Mouse (Mus musculus) lung, embryonic 14.5 days (tissue): Measurements from ENCODE around the gene Hspa12a. TPM values are rescaled to one million over a fixed set of nuclear protein-coding genes. Genes with fewer than 3 reads are reported as not detected.

Source experiments
- ATAC-seq: fragments of 200-750 bp; cut with Nextera tagmentation; 2 replicates; pipeline ENCODE4 v1.8.0; 2017; ENCODE audit warnings: mild to moderate bottlenecking, moderate TSS enrichment, moderate library complexity; ENCODE audit not compliant: insufficient read depth
- DNase-seq: peaks from one replicate; pipeline ENCODE4 v3.0.0-alpha.2; 2015
- H3K27ac ChIP-seq: fragments of 300-500 bp; sonication (generic); 2 replicates; pipeline ENCODE4 v1.5.1; 2014; ENCODE audit warnings: low read depth, mild to moderate bottlenecking, moderate library complexity
- H3K27me3 ChIP-seq: fragments of 300-500 bp; sonication (generic); 2 replicates; pipeline ENCODE4 v1.6.1; 2014; ENCODE audit warnings: low read length, control low read depth; ENCODE audit not compliant: insufficient read depth
- H3K36me3 ChIP-seq: fragments of 300-500 bp; sonication (generic); 2 replicates; pipeline ENCODE4 v1.6.1; 2014; ENCODE audit warnings: control low read depth; ENCODE audit not compliant: insufficient read depth
- H3K4me1 ChIP-seq: fragments of 300-500 bp; sonication (generic); 2 replicates; pipeline ENCODE4 v1.6.1; 2014; ENCODE audit warnings: antibody characterized with exemption, control low read depth; ENCODE audit not compliant: insufficient read depth
- H3K4me2 ChIP-seq: fragments of 300-500 bp; sonication (generic); 2 replicates; pipeline ENCODE4 v1.6.1; 2014; ENCODE audit warnings: mild to moderate bottlenecking
- H3K4me3 ChIP-seq: fragments of 300-500 bp; sonication (generic); 2 replicates; pipeline ENCODE4 v1.5.1; 2014; ENCODE audit warnings: low read depth, low read length
- H3K9ac ChIP-seq: fragments of 300-500 bp; sonication (generic); 2 replicates; pipeline ENCODE4 v1.6.1; 2014
- H3K9me3 ChIP-seq: fragments of 300-500 bp; sonication (generic); 2 replicates; pipeline ENCODE4 v1.6.1; 2016; ENCODE audit warnings: low read depth, low read length, control low read depth
- CTCF ChIP-seq: IDR thresholded peaks from 2 replicates; pipeline ENCODE4 v1.5.1; 2016; ENCODE audit warnings: antibody characterized with exemption, low read depth
- WGBS: fragments of 180-500 bp; shearing (Covaris S2); extraction: QIAGEN DNeasy Blood & Tissue Kit; methylation state at CpG from one replicate; pipeline ENCODE4 v1.1.7; 2014; 5-methylcytosine and 5-hydroxymethylcytosine counted together
- polyA plus RNA-seq: library from polyadenylated mRNA; unstranded; fragments of >200 nt; fragmentation: Nextera tagmentation; extraction: Ambion mirVana; gene quantifications from 2 replicates; pipeline ENCODE4 v1.2.1, GENCODE M21; 2014

The Hspa12a gene
- polyA plus RNA-seq, 1 experiment from 2014 or later, result 3.9 TPM

GRCm38 (mm10) chr19:58974126-58974525 lies 30.7 kb upstream of the Hspa12a start:
- no peak overlapping the region for H3K27ac ChIP-seq
- ATAC-seq, result no peak
- H3K36me3 ChIP-seq, result no peaks in the 10 kb centered on the region
- H3K27me3 ChIP-seq, result no peaks in the 10 kb centered on the region
- DNase-seq, result no peak
- TF ChIP-seq CTCF, result no peak
- no peak overlapping the region for H3K4me3 ChIP-seq
- WGBS, result 87% methylated on average over 8 of the region's 8 CpGs
- no peaks in the 10 kb centered on the region for H3K4me1 ChIP-seq
- H3K4me2 ChIP-seq, result no peak overlapping the region
- no peak overlapping the region for H3K9ac ChIP-seq
- H3K9me3 ChIP-seq, result no peaks in the 10 kb centered on the region

GRCm38 (mm10) chr19:58970826-58971225 lies 27.4 kb upstream of the Hspa12a start:
- no peak overlapping the region for H3K9ac ChIP-seq
- no peak overlapping the region for H3K27ac ChIP-seq
- WGBS, result 63% methylated on average over 13 of the region's 13 CpGs
- no peaks in the 10 kb centered on the region for H3K9me3 ChIP-seq
- no peak overlapping the region for H3K4me2 ChIP-seq
- no peak overlapping the region for H3K4me3 ChIP-seq
- H3K4me1 ChIP-seq, result no peaks in the 10 kb centered on the region
- no peak for ATAC-seq
- no peaks in the 10 kb centered on the region; the same call in 1 of the 2 replicates for H3K27me3 ChIP-seq
- DNase-seq, result no peak
- no peak for TF ChIP-seq CTCF
- no peaks in the 10 kb centered on the region for H3K36me3 ChIP-seq

- DNase-seq, result no peak
- no peak overlapping the region for H3K27ac ChIP-seq
- no peaks in the 10 kb centered on the region for H3K36me3 ChIP-seq
- no peak for TF ChIP-seq CTCF
- peak overlapping the region; percentile 6; the same call in 1 of the 2 replicates for H3K4me2 ChIP-seq
- no peaks in the 10 kb centered on the region for H3K9me3 ChIP-seq
- no peak overlapping the region for H3K4me3 ChIP-seq
- no peak overlapping the region for H3K9ac ChIP-seq
- ATAC-seq, result no peak
- H3K4me1 ChIP-seq, result no peaks in the 10 kb centered on the region
- H3K27me3 ChIP-seq, result no peaks in the 10 kb centered on the region; the same call in 1 of the 2 replicates
- WGBS, result 17% methylated on average over 15 of the region's 15 CpGs
Measured at GRCm38 (mm10) chr19:58968731-58969506, 25.5 kb upstream of the Hspa12a start.

- no peak for TF ChIP-seq CTCF
- no peak overlapping the region for H3K27ac ChIP-seq
- DNase-seq (no peak), ATAC-seq (no peak)
- no peaks in the 10 kb centered on the region for H3K36me3 ChIP-seq
- no peaks in the 10 kb centered on the region for H3K9me3 ChIP-seq
- H3K4me1 ChIP-seq, result no peaks in the 10 kb centered on the region
- no peak overlapping the region for H3K9ac ChIP-seq
- H3K4me2 ChIP-seq, result no peak overlapping the region
- H3K4me3 ChIP-seq, result no peak overlapping the region
- no peaks in the 10 kb centered on the region; the same call in 1 of the 2 replicates for H3K27me3 ChIP-seq
- 69% methylated on average over 8 of the region's 8 CpGs for WGBS
Measured at GRCm38 (mm10) chr19:58963011-58963410, 19.6 kb upstream of the Hspa12a start.

- Histone ChIP-seq H3K27me3 (peaks cover 5% of the 10 kb centered on the region; the same call in 1 of the 2 replicates), H3K4me3 (no peak overlapping the region), H3K9ac (no peak overlapping the region), H3K27ac (no peak overlapping the region), H3K4me1 (no peaks in the 10 kb centered on the region), H3K4me2 (no peak overlapping the region), H3K36me3 (no peaks in the 10 kb centered on the region), H3K9me3 (no peaks in the 10 kb centered on the region)
- DNase-seq (no peak), ATAC-seq (no peak)
- 88% methylated on average over 8 of the region's 8 CpGs for WGBS
- no peak for TF ChIP-seq CTCF
Measured at GRCm38 (mm10) chr19:58954779-58955178, 11.3 kb upstream of the Hspa12a start.

- Histone ChIP-seq H3K36me3 (no peaks in the 10 kb centered on the region), H3K9ac (no peak overlapping the region), H3K27ac (no peak overlapping the region), H3K9me3 (no peaks in the 10 kb centered on the region), H3K4me1 (no peaks in the 10 kb centered on the region), H3K27me3 (peaks cover 5% of the 10 kb centered on the region; the same call in 1 of the 2 replicates), H3K4me3 (no peak overlapping the region), H3K4me2 (no peak overlapping the region)
- TF ChIP-seq CTCF, result no peak
- DNase-seq (no peak), ATAC-seq (no peak)
- WGBS, result 63% methylated on average over 12 of the region's 13 CpGs
Measured at GRCm38 (mm10) chr19:58952236-58952635, 8.8 kb upstream of the Hspa12a start.

GRCm38 (mm10) chr19:58951521-58951920 lies 8.1 kb upstream of the Hspa12a start:
- 86% methylated on average over 3 of the region's 3 CpGs for WGBS
- Histone ChIP-seq H3K36me3 (no peaks in the 10 kb centered on the region), H3K9ac (no peak overlapping the region), H3K4me3 (no peak overlapping the region), H3K9me3 (no peaks in the 10 kb centered on the region), H3K27ac (no peak overlapping the region), H3K4me1 (no peaks in the 10 kb centered on the region), H3K27me3 (peaks cover 5% of the 10 kb centered on the region; the same call in 1 of the 2 replicates), H3K4me2 (no peak overlapping the region)
- DNase-seq (no peak), ATAC-seq (no peak)
- no peak for TF ChIP-seq CTCF
